Mouse (Mus musculus): ENCODE results near the gene Mbip. TPM values are rescaled to one million over a fixed set of nuclear protein-coding genes. Genes with fewer than 3 reads are reported as not detected.

Mbip gene
- 43.3 and 50.9 TPM in 2 replicates for total RNA-seq (2014; fragmentation: Nextera tagmentation)
- total RNA-seq (2017) = 50.0 TPM in 2 replicates
- polyA plus RNA-seq (2012) = 12.9 and 18.4 TPM in 2 replicates

- peak within 1 kb of the TSS; percentile 78 for H3K4me3 ChIP-seq (ENCODE audit: low read depth, low read length)
- peak; percentile 99 for ATAC-seq (ENCODE audit: extremely low read depth, insufficient number of reproducible peaks, low FRiP score, poor library complexity, severe bottlenecking)
- peaks cover 5% of the 10 kb centered on the region; the same call in 1 of the 2 replicates for H3K4me1 ChIP-seq (ENCODE audit: insufficient read depth, low read depth, low read length)
- no peaks in the 10 kb centered on the region for H3K27me3 ChIP-seq (ENCODE audit: insufficient read depth, low read length)
- no peak for TF ChIP-seq CTCF (IDR thresholded peaks at IDR 0.05; ENCODE audit: low read depth, low read length)
- H3K9me3 ChIP-seq (replicated peaks) = no peaks in the 10 kb centered on the region
- peak; percentile 92 for DNase-seq (ENCODE audit: low spot score)
- H3K36me3 ChIP-seq (replicated peaks) = peaks cover 3% of the 10 kb centered on the region
Observed at GRCm38 (mm10) chr12:56345367-56346089, at the start of gene Mbip. TSS of gene Mbip (minus strand) at chr12:56345894.

- TF ChIP-seq CTCF (IDR thresholded peaks at IDR 0.05; ENCODE audit: low read depth, low read length) (no peak), GATA2 (IDR thresholded peaks at IDR 0.05; ENCODE audit: borderline replicate concordance, low read depth, low read length) (no peak), POLR2AphosphoS5 (IDR thresholded peaks at IDR 0.05; ENCODE audit: insufficient replicate concordance, low read depth, low read length) (no peak), TAL1 (conservative IDR thresholded peaks at IDR 0.05; ENCODE audit: low read depth, low read length) (no peak), GATA1 (IDR thresholded peaks at IDR 0.05; ENCODE audit: borderline replicate concordance, low read length) (no peak)
- no peak for ATAC-seq (ENCODE audit: extremely low read depth, insufficient number of reproducible peaks, low FRiP score, poor library complexity, severe bottlenecking)
Observed at GRCm38 (mm10) chr12:56387647-56388205, 42.0 kb upstream of the Mbip start.

GRCm38 (mm10) chr12:56386955-56387646, 41.4 kb upstream of the Mbip start:
- H3K4me1 ChIP-seq (ENCODE audit: insufficient read depth, low read depth, low read length) = no peaks in the 10 kb centered on the region
- TF ChIP-seq TAL1 (conservative IDR thresholded peaks at IDR 0.05; ENCODE audit: low read depth, low read length) (no peak), CTCF (IDR thresholded peaks at IDR 0.05; ENCODE audit: low read depth, low read length) (no peak), GATA1 (IDR thresholded peaks at IDR 0.05; ENCODE audit: borderline replicate concordance, low read length) (no peak), GATA2 (IDR thresholded peaks at IDR 0.05; ENCODE audit: borderline replicate concordance, low read depth, low read length) (no peak), POLR2AphosphoS5 (IDR thresholded peaks at IDR 0.05; ENCODE audit: insufficient replicate concordance, low read depth, low read length) (no peak)

More at GRCm38 (mm10) chr12:56387647-56388205, 42.0 kb upstream of the Mbip start:
- DNase-seq (ENCODE audit: low spot score) = no peak
- Histone ChIP-seq H3K36me3 (replicated peaks) (no peaks in the 10 kb centered on the region), H3K4me3 (ENCODE audit: low read depth, low read length) (no peak overlapping the region), H3K9me3 (replicated peaks) (no peaks in the 10 kb centered on the region), H3K4me1 (ENCODE audit: insufficient read depth, low read depth, low read length) (no peaks in the 10 kb centered on the region), H3K27me3 (ENCODE audit: insufficient read depth, low read length) (no peaks in the 10 kb centered on the region; the same call in 1 of the 2 replicates)

GRCm38 (mm10) chr12:56344771-56345314, 851 bp downstream of the Mbip start:
- DNase-seq (ENCODE audit: low spot score) = no peak
- Histone ChIP-seq H3K4me3 (ENCODE audit: low read depth, low read length) (peak overlapping the region; percentile 78), H3K36me3 (replicated peaks) (peaks cover 6% of the 10 kb centered on the region), H3K4me1 (ENCODE audit: insufficient read depth, low read depth, low read length) (peaks cover 5% of the 10 kb centered on the region; the same call in 1 of the 2 replicates), H3K27me3 (ENCODE audit: insufficient read depth, low read length) (no peaks in the 10 kb centered on the region), H3K9me3 (replicated peaks) (no peaks in the 10 kb centered on the region)
- TF ChIP-seq POLR2AphosphoS5 (IDR thresholded peaks at IDR 0.05; ENCODE audit: insufficient replicate concordance, low read depth, low read length) (no peak), GATA2 (IDR thresholded peaks at IDR 0.05; ENCODE audit: borderline replicate concordance, low read depth, low read length) (no peak)
- ATAC-seq (ENCODE audit: extremely low read depth, insufficient number of reproducible peaks, low FRiP score, poor library complexity, severe bottlenecking) = no peak

More at GRCm38 (mm10) chr12:56386955-56387646, 41.4 kb upstream of the Mbip start:
- DNase-seq (ENCODE audit: low spot score) = no peak
- no peak overlapping the region for H3K4me3 ChIP-seq (ENCODE audit: low read depth, low read length)
- H3K9me3 ChIP-seq (replicated peaks) = no peaks in the 10 kb centered on the region
- no peak for ATAC-seq (ENCODE audit: extremely low read depth, insufficient number of reproducible peaks, low FRiP score, poor library complexity, severe bottlenecking)
- no peaks in the 10 kb centered on the region; the same call in 1 of the 2 replicates for H3K27me3 ChIP-seq (ENCODE audit: insufficient read depth, low read length)
- no peaks in the 10 kb centered on the region for H3K36me3 ChIP-seq (replicated peaks)

- ATAC-seq (ENCODE audit: extremely low read depth, insufficient number of reproducible peaks, low FRiP score, poor library complexity, severe bottlenecking) = no peak
- Histone ChIP-seq H3K4me1 (ENCODE audit: insufficient read depth, low read depth, low read length) (no peaks in the 10 kb centered on the region), H3K36me3 (replicated peaks) (peaks cover 43% of the 10 kb centered on the region), H3K4me3 (ENCODE audit: low read depth, low read length) (no peak overlapping the region), H3K9me3 (replicated peaks) (no peaks in the 10 kb centered on the region), H3K27me3 (ENCODE audit: insufficient read depth, low read length) (no peaks in the 10 kb centered on the region)
- no peak for DNase-seq (ENCODE audit: low spot score)
- TF ChIP-seq CTCF (IDR thresholded peaks at IDR 0.05; ENCODE audit: low read depth, low read length) = no peak
- no peak for TF ChIP-seq GATA1 (IDR thresholded peaks at IDR 0.05; ENCODE audit: borderline replicate concordance, low read length)
- no peak for TF ChIP-seq TAL1 (conservative IDR thresholded peaks at IDR 0.05; ENCODE audit: low read depth, low read length)
- TF ChIP-seq GATA2 (IDR thresholded peaks at IDR 0.05; ENCODE audit: borderline replicate concordance, low read depth, low read length) = no peak
Observed at GRCm38 (mm10) chr12:56339295-56340056, 6.2 kb downstream of the Mbip start.

- Histone ChIP-seq H3K36me3 (replicated peaks) (peaks cover 77% of the 10 kb centered on the region), H3K4me1 (ENCODE audit: insufficient read depth, low read depth, low read length) (no peaks in the 10 kb centered on the region), H3K27me3 (ENCODE audit: insufficient read depth, low read length) (no peaks in the 10 kb centered on the region), H3K9me3 (replicated peaks) (no peaks in the 10 kb centered on the region), H3K4me3 (ENCODE audit: low read depth, low read length) (no peak overlapping the region)
- DNase-seq (ENCODE audit: low spot score) (no peak), ATAC-seq (ENCODE audit: extremely low read depth, insufficient number of reproducible peaks, low FRiP score, poor library complexity, severe bottlenecking) (no peak)
- TF ChIP-seq GATA2 (IDR thresholded peaks at IDR 0.05; ENCODE audit: borderline replicate concordance, low read depth, low read length) (no peak), CTCF (IDR thresholded peaks at IDR 0.05; ENCODE audit: low read depth, low read length) (no peak), GATA1 (IDR thresholded peaks at IDR 0.05; ENCODE audit: borderline replicate concordance, low read length) (no peak), POLR2AphosphoS5 (IDR thresholded peaks at IDR 0.05; ENCODE audit: insufficient replicate concordance, low read depth, low read length) (no peak), TAL1 (conservative IDR thresholded peaks at IDR 0.05; ENCODE audit: low read depth, low read length) (no peak)
Observed at GRCm38 (mm10) chr12:56333461-56333860, 12.2 kb downstream of the Mbip start.

Data from G1E (cell line).